In the genomic region with DNA sequence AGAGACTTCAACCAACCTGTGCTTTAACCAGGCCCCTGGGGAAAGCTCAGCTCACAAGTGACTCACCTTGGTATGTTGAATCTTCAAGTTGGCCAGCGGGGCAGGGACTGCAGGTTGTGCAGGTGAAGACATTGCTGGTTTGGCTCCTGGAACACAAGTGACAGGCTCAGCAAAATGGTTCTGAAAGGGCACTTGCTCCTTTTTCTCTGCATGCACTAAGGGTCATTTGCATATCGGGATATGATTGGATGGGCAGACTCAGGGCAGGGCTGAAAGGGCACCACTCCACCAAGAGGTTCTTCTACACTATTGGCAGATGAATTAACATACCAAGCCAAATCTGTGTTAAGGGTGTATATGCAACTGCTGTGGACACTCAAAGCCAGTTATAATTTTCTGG, we compare ENCODE assay signal across 8 mouse cellular contexts. TPM values are rescaled to one million over a fixed set of nuclear protein-coding genes. Genes with fewer than 3 reads are reported as not detected.
DNase-seq lines count a peak whose midpoint lies in the region; ATAC-seq and TF ChIP-seq lines count a peak whose summit lies in the region.

A gene (minus strand): TSS at position 182 of the 400 bp plus-strand sequence.

- 0 out of 2 replicates have a peak within 1 kb of the TSS, but pooled peaks have one; percentile 33 for H3K4me2 ChIP-seq in lung, postnatal 0 days (replicated peaks; ENCODE audit: low read depth, low read length)

- H3K9me3 ChIP-seq in G1E (replicated peaks) = no peaks in the 10 kb centered on the region
- no peaks in the 10 kb centered on the region for H3K9me3 ChIP-seq in lung, postnatal 0 days (ENCODE audit: low read length)

- H3K4me3 ChIP-seq in G1E (ENCODE audit: low read depth, low read length) = no peak within 1 kb of the TSS
- H3K4me3 ChIP-seq in lung, postnatal 0 days (ENCODE audit: low read depth, low read length) = no peak within 1 kb of the TSS

- no peaks in the 10 kb centered on the region for H3K27me3 ChIP-seq in G1E (ENCODE audit: insufficient read depth, low read length)
- H3K27me3 ChIP-seq in lung, postnatal 0 days (replicated peaks; ENCODE audit: insufficient read depth, low read length) = no peaks in the 10 kb centered on the region

- no peaks in the 10 kb centered on the region for H3K36me3 ChIP-seq in G1E (replicated peaks)
- H3K36me3 ChIP-seq in lung, postnatal 0 days (ENCODE audit: insufficient read depth, low read length) = no peaks in the 10 kb centered on the region

- TF ChIP-seq EP300 in lung, postnatal 0 days (IDR thresholded peaks at IDR 0.05) = no peak

- H3K4me1 ChIP-seq in G1E (ENCODE audit: insufficient read depth, low read depth, low read length) = no peaks in the 10 kb centered on the region
- H3K4me1 ChIP-seq in lung, postnatal 0 days (ENCODE audit: insufficient read depth, low read depth, low read length) = no peaks in the 10 kb centered on the region

- WGBS in lung, postnatal 0 days = 44% methylated on average over 2 of the region's 2 CpGs

- no peak for TF ChIP-seq CTCF in G1E (IDR thresholded peaks at IDR 0.05; ENCODE audit: low read depth, low read length)
- TF ChIP-seq CTCF in lung, postnatal 0 days (IDR thresholded peaks at IDR 0.05) = no peak

- no peak for DNase-seq in G1E (ENCODE audit: low spot score)
- DNase-seq in adrenal gland, postnatal 10 days = peak; percentile 34
- DNase-seq in kidney, adult 9 months = peak; percentile 69
- peak; percentile 84 for DNase-seq in lung, postnatal 0 days (ENCODE audit: low spot score)
- DNase-seq in gastrocnemius, postnatal 4 days (ENCODE audit: low spot score in 2 of 2) = no peak
- DNase-seq in T-cell, adult 2 months (ENCODE audit: low spot score) = no peak
- DNase-seq in cerebellum, postnatal 36 days = no peak
- DNase-seq in right cerebral cortex, postnatal 14 days = no peak

- no peak within 1 kb of the TSS for H3K27ac ChIP-seq in lung, postnatal 0 days (ENCODE audit: low read length)

- no peak within 1 kb of the TSS for H3K9ac ChIP-seq in lung, postnatal 0 days (replicated peaks; ENCODE audit: low read depth)

- ATAC-seq in G1E (ENCODE audit: extremely low read depth, insufficient number of reproducible peaks, low FRiP score, poor library complexity, severe bottlenecking) = peak; percentile 60
- ATAC-seq in lung, postnatal 0 days = peak; percentile 91

RNA-seq across cellular contexts. Expression of the gene that starts here (rescaled TPM):
- total RNA-seq in G1E (2014; fragmentation: Nextera tagmentation) (not detected in 2 replicates), G1E (2017) (not detected in 2 replicates)
- polyA plus RNA-seq in G1E (2012) = not detected in 2 replicates
- 10 to 100 TPM in 1 of 2 experiments, 1 to 10 TPM in 1; 7.2 to 10.8 TPM for total RNA-seq in adrenal gland, postnatal 10 days (2021)
- 62.4 and 70.9 TPM in 2 replicates for polyA plus RNA-seq in lung, postnatal 0 days (2015; fragmentation: Nextera tagmentation; extraction: Ambion mirVana)
- 1 to 10 TPM; 1.0 to 1.1 TPM for total RNA-seq in gastrocnemius, postnatal 4 days (2021)

Comparison
In these comparisons a context has a peak if more than half of its experiments do, and no peak if none do; other contexts are left out.
1. RNA of the gene that starts here (polyA plus RNA-seq): 62.4 to 70.9 TPM in lung, postnatal 0 days; not detected in G1E; every median in the first group is over 10 times any median in the second.
2. Peak in ATAC-seq in G1E; RNA of the gene not detected or under 1 TPM.
3. DNase-seq: peak in adrenal gland, postnatal 10 days (single experiment), kidney, adult 9 months (single experiment) and lung, postnatal 0 days (single experiment); none in G1E (single experiment), gastrocnemius, postnatal 4 days (0 of 2), T-cell, adult 2 months (single experiment), cerebellum, postnatal 36 days (0 of 2) and right cerebral cortex, postnatal 14 days (single experiment).